Mouse (Mus musculus) embryonic facial prominence, embryonic 11.5 days (tissue): Measurements from ENCODE around the gene Klhdc1. TPM values are rescaled to one million over a fixed set of nuclear protein-coding genes. Genes with fewer than 3 reads are reported as not detected.

Experiments
- ATAC-seq: fragments of 200-750 bp; cut with Nextera tagmentation; replicated peaks from 2 replicates; pipeline ENCODE4 v1.8.0; 2017; ENCODE audit warnings: low read depth; ENCODE audit not compliant: insufficient number of reproducible peaks, low FRiP score, low TSS enrichment
- DNase-seq: peaks from one replicate; pipeline ENCODE4 v3.0.0-alpha.2; 2015; ENCODE audit warnings: low spot score
- H3K27ac ChIP-seq: fragments of 300-500 bp; sonication (generic); replicated peaks from 2 replicates; pipeline ENCODE4 v1.5.1; 2014; ENCODE audit warnings: mild to moderate bottlenecking, low read depth, low read length, control low read depth
- H3K27me3 ChIP-seq: fragments of 300-500 bp; sonication (generic); 2 replicates; pipeline ENCODE4 v1.6.1; 2014; ENCODE audit warnings: mild to moderate bottlenecking, low read length, moderate library complexity, mixed read lengths; ENCODE audit not compliant: control insufficient read depth, insufficient read depth
- H3K36me3 ChIP-seq: fragments of 300-500 bp; sonication (generic); replicated peaks from 2 replicates; pipeline ENCODE4 v1.6.1; 2014; ENCODE audit warnings: low read depth, mild to moderate bottlenecking, low read length, moderate library complexity, mixed read lengths; ENCODE audit not compliant: control insufficient read depth, insufficient read depth
- H3K4me1 ChIP-seq: fragments of 300-500 bp; sonication (generic); 2 replicates; pipeline ENCODE4 v1.6.1; 2014; ENCODE audit warnings: low read length, mixed read lengths; ENCODE audit not compliant: control insufficient read depth, insufficient read depth
- H3K4me2 ChIP-seq: fragments of 300-500 bp; sonication (generic); 2 replicates; pipeline ENCODE4 v1.6.1; 2014; ENCODE audit warnings: low read depth, mild to moderate bottlenecking, control low read depth, low read length, moderate library complexity
- H3K4me3 ChIP-seq: fragments of 300-500 bp; sonication (generic); 2 replicates; pipeline ENCODE4 v1.5.1; 2014; ENCODE audit warnings: low read depth, low read length, control low read depth
- H3K9ac ChIP-seq: fragments of 300-500 bp; sonication (generic); replicated peaks from 2 replicates; pipeline ENCODE4 v1.6.1; 2014; ENCODE audit warnings: mild to moderate bottlenecking, control low read depth, low read length
- H3K9me3 ChIP-seq: fragments of 300-500 bp; sonication (generic); replicated peaks from 2 replicates; pipeline ENCODE4 v1.6.1; 2016; ENCODE audit warnings: mild to moderate bottlenecking, low read length, inconsistent platforms, mixed read lengths; ENCODE audit not compliant: control insufficient read depth
- WGBS: fragments of 180-500 bp; shearing (Covaris S2); extraction: QIAGEN DNeasy Blood & Tissue Kit; methylation state at CpG from one replicate; pipeline ENCODE4 v1.1.7; 2014; 5-methylcytosine and 5-hydroxymethylcytosine counted together
- polyA plus RNA-seq: library from polyadenylated mRNA; unstranded; fragments of >200 nt; fragmentation: Nextera tagmentation; extraction: Ambion mirVana; gene quantifications from 2 replicates; pipeline ENCODE4 v1.2.1, GENCODE M21; 2014

Klhdc1 gene
- polyA plus RNA-seq, 1 experiment from 2014 or later: 4.6 TPM

- Histone ChIP-seq H3K9me3 (no peaks in the 10 kb centered on the region), H3K27me3 (no peaks in the 10 kb centered on the region), H3K4me2 (no peak overlapping the region), H3K36me3 (no peaks in the 10 kb centered on the region), H3K9ac (no peak overlapping the region), H3K4me1 (no peaks in the 10 kb centered on the region), H3K4me3 (no peak overlapping the region), H3K27ac (no peak overlapping the region)
- ATAC-seq (no peak), DNase-seq (no peak)
- WGBS: 79% methylated on average over 11 of the region's 11 CpGs
Observed at GRCm38 (mm10) chr12:69267956-69268632, 27.1 kb downstream of the Klhdc1 start.

DNA sequence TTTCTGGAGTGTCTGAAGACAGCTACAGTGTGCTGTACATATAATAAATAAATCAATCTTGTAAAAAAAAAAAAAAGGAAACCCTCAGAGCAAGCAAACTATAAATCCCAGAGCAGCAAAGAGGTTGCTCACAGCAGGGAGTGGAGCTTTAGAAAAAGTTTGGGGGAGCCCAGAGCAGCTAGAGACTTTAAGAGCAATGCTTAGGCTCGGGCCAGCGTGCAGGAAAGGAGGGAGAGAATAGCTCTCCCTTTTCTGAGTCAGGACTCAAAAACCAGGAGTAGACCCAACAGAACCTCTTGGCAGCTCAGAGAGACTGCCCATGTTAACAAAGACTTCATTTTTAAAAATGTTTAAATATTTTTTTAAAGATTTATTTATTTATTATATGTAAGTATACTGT, 28.0 kb downstream of the Klhdc1 start:
- no peaks in the 10 kb centered on the region for H3K36me3 ChIP-seq
- H3K27ac ChIP-seq: no peak overlapping the region
- H3K4me3 ChIP-seq: no peak overlapping the region
- H3K4me2 ChIP-seq: no peak overlapping the region
- 86% methylated on average over 2 of the region's 2 CpGs for WGBS
- no peaks in the 10 kb centered on the region for H3K4me1 ChIP-seq
- H3K9me3 ChIP-seq: no peaks in the 10 kb centered on the region
- DNase-seq (no peak), ATAC-seq (no peak)
- no peak overlapping the region for H3K9ac ChIP-seq
- H3K27me3 ChIP-seq: no peaks in the 10 kb centered on the region

GRCm38 (mm10) chr12:69279931-69280469, 39.0 kb downstream of the Klhdc1 start:
- Histone ChIP-seq H3K27me3 (no peaks in the 10 kb centered on the region), H3K9ac (no peak overlapping the region), H3K4me2 (no peak overlapping the region), H3K4me3 (no peak overlapping the region), H3K4me1 (no peaks in the 10 kb centered on the region), H3K36me3 (no peaks in the 10 kb centered on the region), H3K9me3 (no peaks in the 10 kb centered on the region), H3K27ac (no peak overlapping the region)
- DNase-seq (no peak), ATAC-seq (no peak)
- 17% methylated on average over 1 of the region's 1 CpGs for WGBS

DNA sequence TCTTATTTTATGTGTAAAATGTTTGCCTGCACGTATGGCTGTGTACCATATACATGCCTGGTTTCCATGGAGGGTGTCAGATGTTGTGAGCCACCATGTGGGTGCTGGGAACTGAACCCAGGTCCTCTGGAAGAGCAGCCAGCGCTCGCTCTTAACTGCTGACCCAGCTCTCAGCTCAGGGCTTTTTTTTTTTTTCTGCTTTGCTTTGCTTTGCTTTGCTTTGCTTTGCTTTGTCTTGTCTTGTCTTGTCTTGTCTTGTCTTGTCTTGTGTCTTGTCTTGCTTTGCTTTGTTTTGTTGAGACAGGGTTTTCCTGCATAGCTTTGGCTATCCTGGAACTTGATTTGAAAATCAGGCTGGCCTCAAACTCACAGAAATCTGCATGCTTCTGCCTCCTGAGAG, 39.9 kb downstream of the Klhdc1 start:
- no peaks in the 10 kb centered on the region for H3K27me3 ChIP-seq
- ATAC-seq: no peak

GRCm38 (mm10) chr12:69283146-69283545, 42.2 kb downstream of the Klhdc1 start:
- no peak overlapping the region for H3K9ac ChIP-seq
- no peaks in the 10 kb centered on the region for H3K4me1 ChIP-seq
- H3K4me2 ChIP-seq: no peak overlapping the region
- H3K36me3 ChIP-seq: no peaks in the 10 kb centered on the region
- H3K27ac ChIP-seq: no peak overlapping the region
- H3K4me3 ChIP-seq: no peak overlapping the region
- H3K9me3 ChIP-seq: no peaks in the 10 kb centered on the region
- WGBS: 86% methylated on average over 7 of the region's 7 CpGs
- no peaks in the 10 kb centered on the region for H3K27me3 ChIP-seq
- ATAC-seq (no peak), DNase-seq (no peak)

More for the DNA sequence above, 39.9 kb downstream of the Klhdc1 start:
- Histone ChIP-seq H3K9me3 (no peaks in the 10 kb centered on the region), H3K4me2 (no peak overlapping the region), H3K27ac (no peak overlapping the region), H3K9ac (no peak overlapping the region), H3K36me3 (no peaks in the 10 kb centered on the region), H3K4me1 (no peaks in the 10 kb centered on the region), H3K4me3 (no peak overlapping the region)
- WGBS: 91% methylated on average over 3 of the region's 3 CpGs
- no peak for DNase-seq

DNA sequence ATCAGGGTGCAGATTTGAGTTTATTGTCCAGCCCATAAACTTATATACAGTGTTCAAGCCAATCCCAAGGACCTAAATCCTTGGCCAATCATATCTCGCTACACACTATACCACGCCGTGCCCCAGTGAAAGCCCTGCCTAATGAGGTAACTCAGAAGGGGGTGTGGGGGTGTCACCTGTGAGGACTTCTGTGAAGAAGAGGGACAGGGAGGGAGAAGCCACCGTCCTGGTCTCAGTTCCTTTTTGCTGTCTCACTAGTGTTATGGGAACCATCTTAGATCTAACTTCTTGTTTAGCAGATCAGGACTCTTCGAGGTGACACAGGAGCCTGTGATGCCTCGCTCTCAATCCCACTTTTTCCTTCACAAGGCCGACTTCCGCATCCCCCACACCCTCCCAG, 46.6 kb downstream of the Klhdc1 start:
- DNase-seq (no peak), ATAC-seq (no peak)
- Histone ChIP-seq H3K9ac (no peak overlapping the region), H3K36me3 (no peaks in the 10 kb centered on the region), H3K27me3 (no peaks in the 10 kb centered on the region), H3K4me1 (no peaks in the 10 kb centered on the region), H3K4me3 (no peak overlapping the region), H3K4me2 (no peak overlapping the region), H3K9me3 (no peaks in the 10 kb centered on the region), H3K27ac (no peak overlapping the region)
- WGBS: 93% methylated on average over 8 of the region's 8 CpGs

DNA sequence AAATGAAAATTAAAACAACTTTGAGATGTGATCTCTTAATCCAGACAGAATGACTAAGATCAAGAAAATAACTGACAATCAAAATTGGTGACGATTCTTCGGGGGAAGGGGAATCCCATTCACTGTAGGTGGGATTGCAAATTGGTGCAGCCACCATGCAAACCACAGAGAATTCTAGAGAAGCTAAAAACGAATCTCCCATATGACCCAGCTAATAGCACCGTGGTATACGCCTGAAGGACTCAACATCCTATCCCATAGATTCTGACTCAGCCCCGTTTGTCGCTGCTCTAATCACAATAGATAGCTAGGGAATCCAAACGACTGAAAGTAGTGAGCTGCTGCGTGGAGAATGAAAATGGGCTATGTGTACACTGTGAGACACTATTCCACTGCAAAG, 47.7 kb downstream of the Klhdc1 start:
- Histone ChIP-seq H3K4me1 (no peaks in the 10 kb centered on the region), H3K9me3 (no peaks in the 10 kb centered on the region), H3K4me3 (no peak overlapping the region), H3K36me3 (no peaks in the 10 kb centered on the region), H3K27ac (no peak overlapping the region), H3K4me2 (no peak overlapping the region), H3K27me3 (no peaks in the 10 kb centered on the region), H3K9ac (no peak overlapping the region)
- WGBS: 79% methylated on average over 9 of the region's 9 CpGs
- no peak for ATAC-seq
- DNase-seq: no peak

DNA sequence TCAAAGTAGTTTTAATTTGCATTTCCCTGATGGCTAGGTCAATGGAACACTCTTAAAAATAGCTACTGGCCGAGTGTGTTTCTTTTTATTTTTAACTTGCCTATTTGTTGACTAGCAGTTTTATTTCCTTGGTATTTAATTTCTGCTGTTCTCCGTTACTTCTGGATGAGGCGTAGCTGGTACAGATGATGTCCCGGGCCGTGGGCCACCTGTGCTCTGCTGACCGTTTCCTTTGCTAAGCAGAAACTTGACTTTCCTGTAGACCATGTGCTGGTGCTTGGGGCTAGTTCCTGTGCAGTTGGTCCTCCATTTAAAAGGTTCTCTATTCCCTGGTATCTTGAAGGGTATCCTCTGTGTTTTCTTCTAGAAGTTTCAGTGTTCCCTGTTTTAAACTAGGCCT, 51.4 kb downstream of the Klhdc1 start:
- H3K27me3 ChIP-seq: no peaks in the 10 kb centered on the region
- H3K36me3 ChIP-seq: no peaks in the 10 kb centered on the region
- H3K9me3 ChIP-seq: no peaks in the 10 kb centered on the region
- ATAC-seq: no peak
- H3K9ac ChIP-seq: no peak overlapping the region
- no peak overlapping the region for H3K4me2 ChIP-seq
- H3K27ac ChIP-seq: no peak overlapping the region
- 94% methylated on average over 6 of the region's 6 CpGs for WGBS
- H3K4me1 ChIP-seq: no peaks in the 10 kb centered on the region
- H3K4me3 ChIP-seq: no peak overlapping the region
- no peak for DNase-seq
